ENCODE assay signal across 22 mouse cellular contexts in the genomic region with DNA sequence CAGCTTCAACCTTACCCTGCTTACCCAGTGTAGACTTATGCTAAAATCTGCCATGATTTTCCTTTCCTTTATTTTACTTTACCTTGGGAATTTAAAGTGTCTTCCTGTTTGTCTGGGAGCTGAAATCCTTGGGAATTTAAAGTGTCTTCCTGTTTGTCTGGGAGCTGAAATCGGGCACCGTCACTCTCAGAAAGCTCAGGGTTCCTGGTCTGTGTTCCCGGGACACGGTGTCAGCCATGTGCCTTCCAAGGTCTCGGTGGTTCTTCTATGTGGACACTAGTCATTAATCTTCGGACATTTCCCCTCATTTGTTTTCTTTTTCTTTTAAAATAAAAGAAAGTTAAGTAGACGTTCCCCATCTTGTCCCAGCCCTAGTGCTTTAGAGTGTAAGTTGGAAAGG. TPM values are rescaled to one million over a fixed set of nuclear protein-coding genes. Genes with fewer than 3 reads are reported as not detected.
A peak's percentile ranks its signal among the peaks of the same experiment; 100 is the strongest.
DNase-seq lines count a peak whose midpoint lies in the region; ATAC-seq lines count a peak whose summit lies in the region.
"Had no signal": no experiment of that assay in that cellular context is flagged by ENCODE, and none has a peak within 500 bp of the region (broad histone marks: within the 10 kb centered on the region; RNA-seq: fewer than 3 reads in every experiment).

No protein-coding gene starts in this region.

- no peaks in the 10 kb centered on the region for H3K27me3 ChIP-seq in midbrain, embryonic 11.5 days (ENCODE audit: control insufficient read depth, insufficient read depth, low read length)
- no peaks in the 10 kb centered on the region for H3K27me3 ChIP-seq in midbrain, embryonic 15.5 days (replicated peaks)
- H3K27me3 ChIP-seq: CH12.LX; embryonic facial prominence, embryonic 12.5 days; forebrain, embryonic 13.5 days; forebrain, embryonic 15.5 days; Patski had no signal

- no peaks in the 10 kb centered on the region for H3K4me1 ChIP-seq in midbrain, embryonic 11.5 days (ENCODE audit: control insufficient read depth, insufficient read depth, low read length)
- H3K4me1 ChIP-seq in midbrain, embryonic 15.5 days: no peaks in the 10 kb centered on the region
- H3K4me1 ChIP-seq: embryonic facial prominence, embryonic 12.5 days; forebrain, embryonic 13.5 days; forebrain, embryonic 15.5 days had no signal

- no peak overlapping the region for H3K27ac ChIP-seq in midbrain, embryonic 11.5 days (ENCODE audit: low read depth, low read length)
- no peak overlapping the region for H3K27ac ChIP-seq in midbrain, embryonic 15.5 days
- H3K27ac ChIP-seq: embryonic facial prominence, embryonic 10.5 days; embryonic facial prominence, embryonic 12.5 days; forebrain, embryonic 13.5 days; forebrain, embryonic 15.5 days had no signal

- H3K4me2 ChIP-seq in midbrain, embryonic 11.5 days: no peak overlapping the region
- no peak overlapping the region for H3K4me2 ChIP-seq in midbrain, embryonic 15.5 days
- H3K4me2 ChIP-seq: embryonic facial prominence, embryonic 12.5 days; forebrain, embryonic 13.5 days; forebrain, embryonic 15.5 days had no signal

- H3K4me3 ChIP-seq in midbrain, embryonic 11.5 days (ENCODE audit: low read depth, low read length): no peak overlapping the region
- H3K4me3 ChIP-seq in midbrain, embryonic 15.5 days: no peak overlapping the region
- H3K4me3 ChIP-seq: embryonic facial prominence, embryonic 10.5 days; embryonic facial prominence, embryonic 12.5 days; forebrain, embryonic 13.5 days; forebrain, embryonic 15.5 days had no signal

- no peaks in the 10 kb centered on the region for H3K36me3 ChIP-seq in midbrain, embryonic 11.5 days (ENCODE audit: control insufficient read depth, insufficient read depth, low read length)
- H3K36me3 ChIP-seq in midbrain, embryonic 15.5 days (replicated peaks): no peaks in the 10 kb centered on the region
- H3K36me3 ChIP-seq: embryonic facial prominence, embryonic 10.5 days; embryonic facial prominence, embryonic 12.5 days; forebrain, embryonic 15.5 days; G1E had no signal

- H3K9me3 ChIP-seq in midbrain, embryonic 11.5 days (ENCODE audit: control insufficient read depth, low read length): no peaks in the 10 kb centered on the region
- H3K9me3 ChIP-seq in midbrain, embryonic 15.5 days: no peaks in the 10 kb centered on the region
- H3K9me3 ChIP-seq: embryonic facial prominence, embryonic 10.5 days; embryonic facial prominence, embryonic 12.5 days; forebrain, embryonic 13.5 days; forebrain, embryonic 15.5 days had no signal

- peak; percentile 63 to 75 for DNase-seq in adrenal gland, adult (ENCODE audit: inconsistent age in 2 of 2, low spot score in 1 of 2)
- no peak for DNase-seq in adrenal gland, postnatal 10 days
- peak; percentile 21 for DNase-seq in adrenal gland, postnatal 25 days
- no peak for DNase-seq in adrenal gland, adult 8-10 months
- peak; percentile 56 for DNase-seq in midbrain, embryonic 11.5 days (ENCODE audit: low spot score, missing footprints)
- DNase-seq: B cell, adult 2 months; cerebellum, adult 11-12 months; cerebellum, adult 2 months; cerebellum, adult 9-10 months; cerebellum, postnatal 10 days; cerebellum, postnatal 25 days; forebrain, postnatal 0 days had no signal

- H3K9ac ChIP-seq in midbrain, embryonic 11.5 days (ENCODE audit: low read length): no peak overlapping the region
- H3K9ac ChIP-seq in midbrain, embryonic 15.5 days: no peak overlapping the region
- H3K9ac ChIP-seq: embryonic facial prominence, embryonic 12.5 days; forebrain, embryonic 13.5 days; forebrain, embryonic 15.5 days; forebrain, postnatal 0 days had no signal

- 86% methylated on average over 7 of the region's 7 CpGs for WGBS in midbrain, embryonic 11.5 days
- 90% methylated on average over 7 of the region's 7 CpGs for WGBS in midbrain, embryonic 15.5 days

- no peak for ATAC-seq in midbrain, embryonic 11.5 days (ENCODE audit: low FRiP score)
- no peak for ATAC-seq in midbrain, embryonic 15.5 days (replicated peaks)
- ATAC-seq: activated CD4-positive, CD25-positive, alpha-beta regulatory T cell, adult 4 months; CD4-positive, CD25-positive, alpha-beta regulatory T cell, adult 4 months; forebrain, embryonic 13.5 days; forebrain, embryonic 15.5 days; forebrain, postnatal 0 days; Patski had no signal

RNA-seq across cellular contexts. Expression of gene Sspn, which starts 43.3 kb away (rescaled TPM):
- 10 to 100 TPM; 16.9 to 32.7 TPM for total RNA-seq in adrenal gland, postnatal 10 days (2021)
- total RNA-seq in adrenal gland, postnatal 25 days (2021): 10.8 and 18.3 TPM in 2 replicates
- 10 to 100 TPM; 14.3 to 23.6 (median 19.0) TPM for total RNA-seq in adrenal gland, adult 8-10 months (2022)
- 2.6 and 3.1 TPM in 2 replicates for polyA plus RNA-seq in midbrain, embryonic 11.5 days (2014; fragmentation: Nextera tagmentation; extraction: Ambion mirVana)
- polyA plus RNA-seq in midbrain, embryonic 15.5 days (2015; fragmentation: Nextera tagmentation; extraction: Ambion mirVana): 4.3 and 4.5 TPM in 2 replicates
- polyA plus RNA-seq: activated CD4-positive, CD25-positive, alpha-beta regulatory T cell, adult 4 months; CD4-positive, CD25-positive, alpha-beta regulatory T cell, adult 4 months; G1E had no signal

Comparison
In these comparisons a context has a peak if more than half of its experiments do, and no peak if none do; other contexts are left out.
1. DNase-seq: peak in adrenal gland, adult (2 of 2), adrenal gland, postnatal 25 days (single experiment) and midbrain, embryonic 11.5 days (single experiment); none in adrenal gland, postnatal 10 days (single experiment) and adrenal gland, adult 8-10 months (single experiment).